Mouse (Mus musculus) neutrophil, adult 59 days (primary cell): ENCODE measurements around the gene Pilrb1. TPM values are rescaled to one million over a fixed set of nuclear protein-coding genes. Genes with fewer than 3 reads are reported as not detected.

Experiments used
- total RNA-seq, 2 experiments: library from RNA; stranded (reverse); gene quantifications; 1 replicate in 1 of 2; 2 replicates in 1 of 2; pipeline ENCODE4 v1.2.4; 2023

Pilrb1 gene
- 100 to 1,000 TPM; 203 to 212 TPM for total RNA-seq

DNA sequence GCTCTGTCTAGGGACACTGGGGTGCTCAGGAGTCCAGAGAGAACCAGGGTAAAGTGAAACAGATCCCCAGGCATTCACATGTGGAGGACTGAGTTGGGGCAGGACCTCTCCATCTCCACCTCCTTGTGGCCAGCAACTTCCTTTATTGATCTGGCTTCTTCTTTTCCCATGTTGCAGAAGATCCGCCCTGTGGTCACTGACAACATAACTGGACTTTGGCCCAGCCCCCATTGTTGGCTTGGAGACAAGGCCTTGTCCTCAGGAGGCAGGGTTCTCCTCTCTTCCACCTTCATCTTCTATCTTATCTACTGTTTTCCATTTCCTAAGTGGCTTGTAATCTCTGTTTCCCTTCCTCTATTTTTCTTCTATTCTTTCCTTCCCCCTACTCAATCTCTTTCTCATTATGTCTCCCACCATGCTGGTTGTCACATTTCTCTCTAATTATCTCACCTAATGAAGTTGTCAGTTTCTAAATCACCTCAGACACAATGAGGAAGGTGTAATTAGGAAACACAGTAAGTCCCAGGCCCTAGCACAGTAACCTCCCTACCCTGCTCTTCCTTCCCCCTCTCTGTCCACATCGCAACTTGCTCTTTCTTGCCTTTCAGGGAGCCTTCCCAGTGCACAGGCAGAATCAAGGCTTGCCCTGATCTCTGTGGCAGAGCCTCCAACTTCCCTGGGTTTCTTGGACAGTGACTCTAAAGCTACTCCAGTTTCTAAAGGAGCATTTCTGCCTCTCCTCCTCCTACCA, at the start of gene Pilrb1:
TSS of gene Pilrb1 (minus strand) at position 147 of the 751 bp plus-strand sequence.

DNA sequence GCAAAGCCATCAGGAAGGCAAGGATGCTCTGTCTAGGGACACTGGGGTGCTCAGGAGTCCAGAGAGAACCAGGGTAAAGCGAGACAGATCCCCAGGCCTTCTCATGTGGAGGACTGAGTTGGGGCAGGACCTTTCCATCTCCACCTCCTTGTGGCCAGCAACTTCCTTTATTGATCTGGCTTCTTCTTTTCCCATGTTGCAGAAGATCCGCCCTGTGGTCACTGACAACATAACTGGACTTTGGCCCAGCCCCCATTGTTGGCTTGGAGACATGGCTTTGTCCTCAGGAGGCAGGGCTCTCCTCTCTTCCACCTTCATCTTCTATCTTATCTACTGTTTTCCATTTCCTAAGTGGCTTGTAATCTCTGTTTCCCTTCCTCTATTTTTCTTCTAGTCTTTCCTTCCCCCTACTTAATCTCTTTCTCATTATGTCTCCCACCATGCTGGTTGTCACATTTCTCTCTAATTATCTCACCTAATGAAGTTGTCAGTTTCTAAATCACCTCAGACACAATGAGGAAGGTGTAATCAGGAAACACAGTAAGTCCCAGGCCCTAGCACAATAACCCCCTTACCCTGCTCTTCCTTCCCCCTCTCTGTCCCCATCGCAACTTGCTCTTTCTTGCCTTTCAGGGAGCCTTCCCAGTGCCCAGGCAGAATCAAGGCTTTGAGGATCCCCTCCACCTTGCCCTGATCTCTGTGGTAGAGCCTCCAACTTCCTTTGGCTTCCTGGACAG, 13.9 kb upstream of the Pilrb1 start, which contains the start of gene Pilrb2:
TSS of gene Pilrb2 (minus strand) at position 172 of the 737 bp plus-strand sequence.

DNA sequence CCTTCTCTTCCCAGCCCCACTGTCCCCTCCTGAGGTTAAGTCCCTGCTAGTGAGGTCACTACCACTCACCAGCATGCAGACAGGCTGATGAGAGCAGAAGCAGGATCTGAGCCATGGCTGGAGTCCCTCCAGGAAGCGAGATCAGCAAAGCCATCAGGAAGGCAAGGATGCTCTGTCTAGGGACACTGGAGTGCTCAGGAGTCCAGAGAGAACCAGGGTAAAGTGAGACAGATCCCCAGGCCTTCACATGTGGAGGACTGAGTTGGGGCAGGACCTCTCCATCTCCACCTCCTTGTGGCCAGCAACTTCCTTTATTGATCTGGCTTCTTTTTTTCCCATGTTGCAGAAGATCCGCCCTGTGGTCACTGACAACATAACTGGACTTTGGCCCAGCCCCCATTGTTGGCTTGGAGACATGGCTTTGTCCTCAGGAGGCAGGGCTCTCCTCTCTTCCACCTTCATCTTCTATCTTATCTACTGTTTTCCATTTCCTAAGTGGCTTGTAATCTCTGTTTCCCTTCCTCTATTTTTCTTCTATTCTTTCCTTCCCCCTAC, 21.9 kb downstream of the Pilrb1 start, which contains the start of gene Pilra:
TSS of gene Pilra (minus strand) at position 316 of the 555 bp plus-strand sequence.

Other genes starting within 250 kb of the Pilrb1 start
- gene Pcolce, start 244.3 kb downstream of the Pilrb1 start, total RNA-seq = under 1 TPM; 0.58 to 0.62 TPM
- gene Fbxo24, start 229.1 kb downstream of the Pilrb1 start, total RNA-seq = under 1 TPM; 0.22 to 0.38 TPM
- gene Lrch4, start 229.0 kb downstream of the Pilrb1 start, total RNA-seq = 100 to 1,000 TPM; 231 to 234 TPM
- gene Gm20605, start 228.9 kb downstream of the Pilrb1 start, total RNA-seq = 10 to 100 TPM; 43.2 to 44.0 TPM
- gene Sap25, start 216.8 kb downstream of the Pilrb1 start, total RNA-seq = 10 to 100 TPM; 63.8 to 70.2 TPM
- gene Irs3, start 212.4 kb downstream of the Pilrb1 start, total RNA-seq = under 1 TPM in 1 of 2 experiments, not detected in 1; 0.33 TPM
- gene Agfg2, start 173.4 kb downstream of the Pilrb1 start, total RNA-seq = 10 to 100 TPM; 24.1 to 25.5 TPM
- gene Nyap1, start 116.5 kb downstream of the Pilrb1 start, total RNA-seq = 1 to 10 TPM in 1 of 2 experiments, under 1 TPM in 1; 0.60 to 1.1 TPM
- 100 to 1,000 TPM; 304 to 318 TPM for gene Tsc22d4, start 112.4 kb downstream of the Pilrb1 start, total RNA-seq
- gene Ppp1r35, start 79.3 kb downstream of the Pilrb1 start, total RNA-seq = 10 to 100 TPM; 29.2 to 34.9 TPM
- gene Mepce, start 70.5 kb downstream of the Pilrb1 start, total RNA-seq = 10 to 100 TPM; 32.5 to 35.7 TPM
- 1 to 10 TPM; 2.8 to 3.3 TPM for gene Zcwpw1, start 70.3 kb downstream of the Pilrb1 start, total RNA-seq
- gene Pilra, start 21.8 kb downstream of the Pilrb1 start, total RNA-seq = 100 to 1,000 TPM; 361 to 394 TPM
- gene Pilrb2, start 13.7 kb upstream of the Pilrb1 start, total RNA-seq = 100 to 1,000 TPM; 258 to 269 TPM
- not detected for gene Cyp3a13, start 63.5 kb upstream of the Pilrb1 start, total RNA-seq
- not detected for gene Gjc3, start 105.0 kb upstream of the Pilrb1 start, total RNA-seq
- under 1 TPM; 0.64 to 0.91 TPM for gene Azgp1, start 123.4 kb upstream of the Pilrb1 start, total RNA-seq
- not detected for gene Smok3a, start 163.2 kb upstream of the Pilrb1 start, total RNA-seq
- not detected for gene Smok3b, start 163.3 kb upstream of the Pilrb1 start, total RNA-seq
- not detected for gene Smok3c, start 195.1 kb upstream of the Pilrb1 start, total RNA-seq
- gene Zkscan1, start 227.0 kb upstream of the Pilrb1 start, total RNA-seq = 1 to 10 TPM; 6.8 to 8.4 TPM